Mouse (Mus musculus) liver, embryonic 11.5 days (tissue): ENCODE results near the gene Slc39a13. TPM values are rescaled to one million over a fixed set of nuclear protein-coding genes. Genes with fewer than 3 reads are reported as not detected.
"Not testable (repeated sequence)": the region's sequence is repeated elsewhere in the genome, so short reads cannot be mapped to it uniquely, and the experiment has no call there.

ENCODE experiments used
- ATAC-seq: fragments of 200-750 bp; cut with Nextera tagmentation; replicated peaks from 2 replicates; pipeline ENCODE4 v1.8.0; 2017; ENCODE audit warnings: moderate number of reproducible peaks, mild to moderate bottlenecking, moderate TSS enrichment, moderate library complexity; ENCODE audit not compliant: low FRiP score
- DNase-seq: peaks from one replicate; pipeline ENCODE4 v3.0.0-alpha.2; 2017; ENCODE audit warnings: low spot score
- H3K27ac ChIP-seq: fragments of 300-500 bp; sonication (generic); 2 replicates; pipeline ENCODE4 v1.5.1; 2014; ENCODE audit warnings: mild to moderate bottlenecking, low read depth, low read length, control low read depth
- H3K27me3 ChIP-seq: fragments of 300-500 bp; sonication (generic); replicated peaks from 2 replicates; pipeline ENCODE4 v1.6.1; 2014; ENCODE audit warnings: low read length, mixed read lengths; ENCODE audit not compliant: control insufficient read depth, insufficient read depth
- H3K36me3 ChIP-seq: fragments of 300-500 bp; sonication (generic); 2 replicates; pipeline ENCODE4 v1.6.1; 2014; ENCODE audit warnings: mild to moderate bottlenecking, low read length, moderate library complexity, mixed read lengths; ENCODE audit not compliant: control insufficient read depth, insufficient read depth
- H3K4me1 ChIP-seq: fragments of 300-500 bp; sonication (generic); replicated peaks from 2 replicates; pipeline ENCODE4 v1.6.1; 2014; ENCODE audit warnings: low read length, mixed read lengths; ENCODE audit not compliant: control insufficient read depth, insufficient read depth
- H3K4me2 ChIP-seq: fragments of 300-500 bp; sonication (generic); 2 replicates; pipeline ENCODE4 v1.6.1; 2014; ENCODE audit warnings: mild to moderate bottlenecking, control low read depth, moderate library complexity
- H3K4me3 ChIP-seq: fragments of 300-500 bp; sonication (generic); 2 replicates; pipeline ENCODE4 v1.5.1; 2014; ENCODE audit warnings: low read depth, low read length, control low read depth
- H3K9ac ChIP-seq: fragments of 300-500 bp; sonication (generic); 2 replicates; pipeline ENCODE4 v1.6.1; 2014; ENCODE audit warnings: low read depth, low read length, control low read depth
- H3K9me3 ChIP-seq: fragments of 300-500 bp; sonication (generic); 2 replicates; pipeline ENCODE4 v1.6.1; 2016; ENCODE audit warnings: low read length, inconsistent platforms, mixed read lengths; ENCODE audit not compliant: control insufficient read depth
- WGBS: fragments of 180-500 bp; shearing (Covaris S2); extraction: QIAGEN DNeasy Blood & Tissue Kit; methylation state at CpG from one replicate; pipeline ENCODE4 v1.1.7; 2014; 5-methylcytosine and 5-hydroxymethylcytosine counted together
- polyA plus RNA-seq: library from polyadenylated mRNA; unstranded; fragments of >200 nt; fragmentation: Nextera tagmentation; extraction: Ambion mirVana; gene quantifications from 2 replicates; pipeline ENCODE4 v1.2.1, GENCODE M21; 2014

Slc39a13 gene
- polyA plus RNA-seq, 1 experiment from 2014 or later = 19.6 TPM

- H3K27me3 ChIP-seq = no peaks in the 10 kb centered on the region
- H3K4me1 ChIP-seq = peaks cover 25% of the 10 kb centered on the region
- H3K9me3 ChIP-seq = no peaks in the 10 kb centered on the region
- no peaks in the 10 kb centered on the region for H3K36me3 ChIP-seq
- no peak overlapping the region for H3K27ac ChIP-seq
- H3K4me2 ChIP-seq = no peak overlapping the region
- 68% methylated on average over 6 of the region's 6 CpGs for WGBS
- peak; percentile 50 for ATAC-seq
- no peak overlapping the region for H3K9ac ChIP-seq
- DNase-seq = no peak
- H3K4me3 ChIP-seq = no peak overlapping the region
Measured at GRCm38 (mm10) chr2:91113852-91114251, 43.6 kb upstream of the Slc39a13 start.

GRCm38 (mm10) chr2:91113334-91113733, 43.1 kb upstream of the Slc39a13 start:
- DNase-seq = no peak
- no peaks in the 10 kb centered on the region for H3K36me3 ChIP-seq
- no peak overlapping the region for H3K9ac ChIP-seq
- 71% methylated on average over 10 of the region's 10 CpGs for WGBS
- H3K9me3 ChIP-seq = no peaks in the 10 kb centered on the region
- H3K27ac ChIP-seq = no peak overlapping the region
- no peak for ATAC-seq
- no peak overlapping the region for H3K4me3 ChIP-seq
- H3K4me2 ChIP-seq = no peak overlapping the region
- peaks cover 28% of the 10 kb centered on the region for H3K4me1 ChIP-seq
- H3K27me3 ChIP-seq = no peaks in the 10 kb centered on the region

- H3K27me3 ChIP-seq = no peaks in the 10 kb centered on the region
- no peak overlapping the region for H3K4me2 ChIP-seq
- H3K4me3 ChIP-seq = no peak overlapping the region
- H3K36me3 ChIP-seq = no peaks in the 10 kb centered on the region
- WGBS = 50% methylated on average over 4 of the region's 4 CpGs
- DNase-seq = no peak
- ATAC-seq = no peak
- peaks cover 35% of the 10 kb centered on the region for H3K4me1 ChIP-seq
- no peak overlapping the region for H3K27ac ChIP-seq
- no peaks in the 10 kb centered on the region for H3K9me3 ChIP-seq
- H3K9ac ChIP-seq = no peak overlapping the region
Measured at GRCm38 (mm10) chr2:91112491-91112890, 42.3 kb upstream of the Slc39a13 start.

- H3K4me2 ChIP-seq, H3K4me3 ChIP-seq, H3K27ac ChIP-seq, H3K9ac ChIP-seq, ATAC-seq, H3K27me3 ChIP-seq, DNase-seq, H3K9me3 ChIP-seq, H3K36me3 ChIP-seq: not testable (repeated sequence)
- peaks cover 36% of the 10 kb centered on the region for H3K4me1 ChIP-seq
- 89% methylated on average over 3 of the region's 3 CpGs for WGBS
Measured at GRCm38 (mm10) chr2:91111832-91112231, 41.6 kb upstream of the Slc39a13 start.

- WGBS = 80% methylated on average over 6 of the region's 6 CpGs
- Histone ChIP-seq H3K36me3 (no peaks in the 10 kb centered on the region), H3K4me1 (peaks cover 39% of the 10 kb centered on the region), H3K4me3 (no peak overlapping the region), H3K27me3 (no peaks in the 10 kb centered on the region), H3K4me2 (no peak overlapping the region), H3K9ac (no peak overlapping the region), H3K9me3 (no peaks in the 10 kb centered on the region), H3K27ac (no peak overlapping the region)
- DNase-seq (no peak), ATAC-seq (no peak)
Measured at GRCm38 (mm10) chr2:91110429-91110828, 40.2 kb upstream of the Slc39a13 start.

GRCm38 (mm10) chr2:91109807-91110385, 39.7 kb upstream of the Slc39a13 start:
- H3K4me3 ChIP-seq = no peak overlapping the region
- H3K27me3 ChIP-seq = no peaks in the 10 kb centered on the region
- no peak overlapping the region for H3K27ac ChIP-seq
- H3K4me1 ChIP-seq = peaks cover 39% of the 10 kb centered on the region
- no peak for ATAC-seq
- H3K4me2 ChIP-seq = no peak overlapping the region
- no peaks in the 10 kb centered on the region for H3K9me3 ChIP-seq
- 83% methylated on average over 5 of the region's 5 CpGs for WGBS
- H3K9ac ChIP-seq = no peak overlapping the region
- DNase-seq = no peak
- H3K36me3 ChIP-seq = no peaks in the 10 kb centered on the region

- no peak overlapping the region for H3K4me2 ChIP-seq
- no peak overlapping the region for H3K9ac ChIP-seq
- no peaks in the 10 kb centered on the region for H3K9me3 ChIP-seq
- H3K36me3 ChIP-seq = no peaks in the 10 kb centered on the region
- no peak for ATAC-seq
- H3K27ac ChIP-seq = no peak overlapping the region
- H3K4me3 ChIP-seq = no peak overlapping the region
- peaks cover 33% of the 10 kb centered on the region for H3K4me1 ChIP-seq
- H3K27me3 ChIP-seq = no peaks in the 10 kb centered on the region
- DNase-seq = no peak
- 83% methylated on average over 5 of the region's 5 CpGs for WGBS
Measured at GRCm38 (mm10) chr2:91109241-91109640, 39.0 kb upstream of the Slc39a13 start.

- no peak overlapping the region for H3K4me3 ChIP-seq
- 78% methylated on average over 3 of the region's 3 CpGs for WGBS
- H3K4me1 ChIP-seq = peaks cover 23% of the 10 kb centered on the region
- ATAC-seq (peak; percentile 66), DNase-seq (no peak)
- no peaks in the 10 kb centered on the region for H3K36me3 ChIP-seq
- H3K9me3 ChIP-seq = no peaks in the 10 kb centered on the region
- H3K27ac ChIP-seq = no peak overlapping the region
- H3K27me3 ChIP-seq = no peaks in the 10 kb centered on the region
- no peak overlapping the region for H3K4me2 ChIP-seq
- no peak overlapping the region for H3K9ac ChIP-seq
Measured at GRCm38 (mm10) chr2:91108156-91108555, 37.9 kb upstream of the Slc39a13 start.

- H3K27ac ChIP-seq = no peak overlapping the region
- DNase-seq (peak; percentile 80), ATAC-seq (peak; percentile 81)
- no peak overlapping the region for H3K4me3 ChIP-seq
- no peaks in the 10 kb centered on the region for H3K27me3 ChIP-seq
- 0 out of 2 replicates have a peak overlapping the region, but pooled peaks have one; percentile 20 for H3K9ac ChIP-seq
- H3K36me3 ChIP-seq = no peaks in the 10 kb centered on the region
- 9% methylated on average over 7 of the region's 7 CpGs for WGBS
- peak overlapping the region; percentile 29 for H3K4me2 ChIP-seq
- peaks cover 18% of the 10 kb centered on the region for H3K4me1 ChIP-seq
- no peaks in the 10 kb centered on the region for H3K9me3 ChIP-seq
Measured at GRCm38 (mm10) chr2:91101124-91101740, 31.0 kb upstream of the Slc39a13 start.
